Mouse (Mus musculus) embryonic fibroblast, embryonic 13.5 days (primary cell): ENCODE data around the gene E130308A19Rik.

Experiments
- CTCF ChIP-seq: IDR thresholded peaks from 2 replicates; pipeline ENCODE4 v1.5.1; 2011; ENCODE audit warnings: mild to moderate bottlenecking, control low read depth, low read length, moderate library complexity, borderline replicate concordance; ENCODE audit not compliant: insufficient read depth
- POLR2A ChIP-seq: IDR thresholded peaks from 2 replicates; pipeline ENCODE4 v1.6.1; 2011; ENCODE audit warnings: low read depth, mild to moderate bottlenecking, control low read depth, low read length, moderate library complexity

GRCm38 (mm10) chr4:59728839-59729238 is 102.8 kb downstream of the E130308A19Rik start:
- TF ChIP-seq CTCF: no peak
- TF ChIP-seq POLR2A: no peak
